9 mouse cellular contexts compared by ENCODE assay signal in the genomic region with DNA sequence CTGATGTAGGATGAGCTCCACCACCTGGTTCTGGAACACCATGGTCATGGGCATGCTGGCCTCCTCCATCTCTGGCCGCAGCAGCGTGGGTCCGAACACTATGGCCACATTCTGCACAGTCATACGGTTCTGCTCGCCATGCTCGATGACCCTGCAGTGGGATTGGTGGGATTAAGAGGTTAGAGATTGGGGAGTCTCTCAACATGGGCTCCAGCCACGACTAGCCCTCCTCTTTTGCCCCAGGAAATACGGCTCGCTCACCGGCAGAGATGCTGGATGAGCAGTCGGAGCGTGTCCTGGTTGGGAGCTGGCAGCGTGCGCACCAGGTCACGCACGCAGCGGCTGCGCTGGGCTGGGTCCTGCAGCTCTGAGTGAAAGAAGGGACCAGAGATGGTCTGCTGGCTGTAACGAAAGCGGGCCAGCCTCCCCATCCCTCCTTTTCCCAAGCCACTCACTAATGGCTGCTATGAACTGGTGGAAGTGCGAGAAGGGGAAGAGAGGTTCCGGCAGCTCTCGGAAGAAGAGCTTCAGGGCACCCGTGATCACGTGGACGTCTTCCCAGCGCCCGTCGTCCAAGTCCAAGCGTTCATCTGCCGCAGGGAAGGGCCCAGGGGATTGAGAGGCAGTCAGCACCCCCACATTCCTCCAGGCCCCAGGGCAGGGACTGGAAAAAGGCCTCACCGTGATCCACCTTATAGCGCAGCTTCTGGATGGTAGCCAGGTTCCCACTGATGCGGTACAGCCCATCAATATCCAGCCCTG. TPM values are rescaled to one million over a fixed set of nuclear protein-coding genes. Genes with fewer than 3 reads are reported as not detected.
A peak's percentile ranks its signal among the peaks of the same experiment; 100 is the strongest.
DNase-seq lines count a peak whose midpoint lies in the region; ATAC-seq and TF ChIP-seq lines count a peak whose summit lies in the region.
"Had no signal": no experiment of that assay in that cellular context is flagged by ENCODE, and none has a peak within 500 bp of the region (broad histone marks: within the 10 kb centered on the region; RNA-seq: fewer than 3 reads in every experiment).

No protein-coding gene starts in this region.

- ATAC-seq in heart, embryonic 14.5 days (ENCODE audit: insufficient number of reproducible peaks, insufficient read depth, low FRiP score, low read depth): no peak
- ATAC-seq in forebrain, embryonic 13.5 days: peak; percentile 37; the same call in 1 of the 2 replicates
- ATAC-seq in midbrain, embryonic 12.5 days (ENCODE audit: low FRiP score, low read depth): no peak

- peaks cover 2 to 11% of the 10 kb centered on the region in 2 experiments; a peak in 2 of 4 replicates for H3K4me1 ChIP-seq in heart, embryonic 14.5 days (ENCODE audit: control insufficient read depth in 2 of 2, insufficient read depth in 2 of 2, low read length in 2 of 2)
- peaks cover 21% of the 10 kb centered on the region for H3K4me1 ChIP-seq in forebrain, embryonic 13.5 days
- H3K4me1 ChIP-seq in midbrain, embryonic 12.5 days: peaks cover 9% of the 10 kb centered on the region; the same call in 1 of the 2 replicates

- peak overlapping the region; percentile 49 for H3K9ac ChIP-seq in heart, embryonic 14.5 days (ENCODE audit: low read length)
- H3K9ac ChIP-seq in forebrain, embryonic 13.5 days: peak overlapping the region; percentile 50
- 0 out of 2 replicates have a peak overlapping the region, but pooled peaks have one; percentile 29 for H3K9ac ChIP-seq in midbrain, embryonic 12.5 days (replicated peaks)

- 0 out of 2 replicates have a peak, but pooled peaks cover 3% of the 10 kb centered on the region for H3K36me3 ChIP-seq in heart, embryonic 14.5 days (ENCODE audit: control insufficient read depth, insufficient read depth, low read length)
- no peaks in the 10 kb centered on the region for H3K36me3 ChIP-seq in forebrain, embryonic 13.5 days (ENCODE audit: poor library complexity, severe bottlenecking)
- H3K36me3 ChIP-seq in midbrain, embryonic 12.5 days: no peaks in the 10 kb centered on the region

- DNase-seq in heart, adult 11 months: no peak
- DNase-seq in brain, embryonic 14.5 days (ENCODE audit: low read depth): peak; percentile 44
- no peak for DNase-seq in ovary, postnatal 36 days (ENCODE audit: low spot score)
- no peak for DNase-seq in left cerebral cortex, adult 11 months (ENCODE audit: low spot score)
- DNase-seq in spleen, postnatal 10 days (ENCODE audit: low spot score in 2 of 2): no peak

- peak overlapping the region; percentile 27 to 31 for H3K4me3 ChIP-seq in heart, embryonic 14.5 days (ENCODE audit: control insufficient read depth in 1 of 2, insufficient read depth in 1 of 2, low read depth in 1 of 2, low read length in 2 of 2)
- peak overlapping the region; percentile 33 for H3K4me3 ChIP-seq in forebrain, embryonic 13.5 days
- peak overlapping the region; percentile 29 for H3K4me3 ChIP-seq in midbrain, embryonic 12.5 days

- peak overlapping the region; percentile 69 for H3K4me2 ChIP-seq in heart, embryonic 14.5 days (ENCODE audit: low read length)
- H3K4me2 ChIP-seq in forebrain, embryonic 13.5 days: peak overlapping the region; percentile 62
- peak overlapping the region; percentile 47 for H3K4me2 ChIP-seq in midbrain, embryonic 12.5 days (replicated peaks)

- TF ChIP-seq POLR2A in brain, embryonic 14.5 days (IDR thresholded peaks at IDR 0.05; ENCODE audit: borderline replicate concordance, extremely low read depth, insufficient read depth, insufficient read length, poor library complexity, severe bottlenecking): no peak

- H3K9me3 ChIP-seq in heart, embryonic 14.5 days (ENCODE audit: control insufficient read depth, low read length): no peaks in the 10 kb centered on the region
- H3K9me3 ChIP-seq in forebrain, embryonic 13.5 days (replicated peaks): no peaks in the 10 kb centered on the region
- no peaks in the 10 kb centered on the region for H3K9me3 ChIP-seq in midbrain, embryonic 12.5 days
- H3K9me3 ChIP-seq: G1E had no signal

- TF ChIP-seq CTCF in brain, embryonic 14.5 days (IDR thresholded peaks at IDR 0.05; ENCODE audit: borderline replicate concordance, extremely low read depth, insufficient read depth, insufficient read length): no peak

- H3K27ac ChIP-seq in heart, embryonic 14.5 days (replicated peaks in 1 of 2; ENCODE audit: control insufficient read depth in 1 of 2, insufficient read depth in 1 of 2, low read depth in 2 of 2, low read length in 2 of 2): no peak overlapping the region
- H3K27ac ChIP-seq in forebrain, embryonic 13.5 days: no peak overlapping the region
- no peak overlapping the region for H3K27ac ChIP-seq in midbrain, embryonic 12.5 days (replicated peaks)

- 40% methylated on average over 33 of the region's 34 CpGs for WGBS in heart, embryonic 14.5 days
- WGBS in forebrain, embryonic 13.5 days: 34% methylated on average over 34 of the region's 34 CpGs
- WGBS in midbrain, embryonic 12.5 days: 24% methylated on average over 34 of the region's 34 CpGs

- peaks cover 17% of the 10 kb centered on the region for H3K27me3 ChIP-seq in heart, embryonic 14.5 days (ENCODE audit: control insufficient read depth, insufficient read depth, low read length)
- peaks cover 31% of the 10 kb centered on the region for H3K27me3 ChIP-seq in forebrain, embryonic 13.5 days
- peaks cover 47% of the 10 kb centered on the region for H3K27me3 ChIP-seq in midbrain, embryonic 12.5 days

RNA-seq across cellular contexts. Expression of a gene that starts 30.4 kb away (rescaled TPM):
- 5.6 and 6.5 TPM in 2 replicates for polyA plus RNA-seq in heart, embryonic 14.5 days (2014; fragmentation: Nextera tagmentation; extraction: Ambion mirVana)
- 6.7 and 7.0 TPM in 2 replicates for polyA plus RNA-seq in brain, embryonic 14.5 days (2012; rRNA removed)
- 2.2 and 2.3 TPM in 2 replicates for polyA plus RNA-seq in forebrain, embryonic 13.5 days (2015; fragmentation: Nextera tagmentation; extraction: Ambion mirVana)
- 4.3 and 4.4 TPM in 2 replicates for polyA plus RNA-seq in midbrain, embryonic 12.5 days (2016; fragmentation: Nextera tagmentation; extraction: Ambion mirVana)
